Mouse (Mus musculus): ENCODE results near the gene Gm10720.
A peak's percentile ranks its signal among the peaks of the same experiment; 100 is the strongest.
"Not testable (repeated sequence)": the region's sequence is repeated elsewhere in the genome, so short reads cannot be mapped to it uniquely, and the experiment has no call there.

Gm10720 gene

DNA sequence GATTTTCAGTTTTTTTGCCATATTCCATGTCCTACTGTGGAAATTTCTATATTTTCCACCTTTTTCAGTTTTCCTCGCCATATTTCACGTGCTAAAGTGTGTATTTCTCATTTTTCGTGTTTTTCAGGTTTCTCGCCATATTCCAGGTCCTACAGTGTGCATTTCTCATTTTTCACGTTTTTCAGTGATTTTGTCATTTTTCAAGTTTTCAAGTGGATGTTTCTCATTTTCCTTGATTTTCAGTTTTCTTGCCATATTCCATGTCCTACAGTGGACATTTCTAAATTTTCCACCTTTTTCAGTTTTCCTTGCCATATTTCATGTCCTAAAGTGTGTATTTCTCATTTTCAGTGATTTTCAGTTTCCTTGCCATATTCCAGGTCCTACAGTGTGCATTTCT is 10.7 kb downstream of the Gm10720 start:
- not testable (repeated sequence) for DNase-seq

DNA sequence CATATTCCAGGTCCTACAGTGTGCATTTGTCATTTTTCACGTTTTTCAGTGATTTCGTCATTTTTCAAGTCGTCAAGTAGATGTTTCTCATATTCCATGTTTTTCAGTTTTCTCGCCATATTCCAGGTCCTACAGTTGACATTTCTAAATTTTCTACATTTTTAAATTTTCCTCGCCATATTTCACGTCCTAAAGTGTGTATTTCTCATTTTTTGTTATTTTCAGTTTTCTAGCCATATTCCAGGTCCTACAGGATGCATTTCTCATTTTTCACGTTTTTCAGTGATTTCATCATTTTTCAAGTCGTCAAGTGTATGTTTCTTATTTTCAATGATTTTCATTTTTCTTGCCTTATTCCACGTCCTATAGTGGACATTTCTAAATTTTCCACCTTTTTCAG is 11.3 kb downstream of the Gm10720 start:
- DNase-seq, result not testable (repeated sequence)

DNA sequence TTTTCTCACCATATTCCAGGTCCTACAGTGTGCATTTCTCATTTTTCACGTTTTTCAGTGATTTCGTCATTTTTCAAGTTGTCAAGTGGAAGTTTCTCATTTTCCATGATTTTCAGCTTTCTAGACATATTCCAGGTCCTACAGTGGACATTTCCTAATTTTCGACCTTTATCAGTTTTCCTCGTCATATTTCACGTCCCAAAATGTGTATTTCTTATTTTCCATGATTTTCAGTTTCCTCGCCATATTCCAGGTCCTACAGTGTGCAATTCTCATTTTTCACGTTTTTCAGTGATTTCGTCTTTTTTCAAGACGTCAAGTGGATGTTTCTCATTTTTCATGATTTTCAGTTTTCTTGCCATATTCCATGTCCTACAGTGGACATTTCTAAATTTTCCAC is 11.7 kb downstream of the Gm10720 start:
- DNase-seq, result not testable (repeated sequence)

DNA sequence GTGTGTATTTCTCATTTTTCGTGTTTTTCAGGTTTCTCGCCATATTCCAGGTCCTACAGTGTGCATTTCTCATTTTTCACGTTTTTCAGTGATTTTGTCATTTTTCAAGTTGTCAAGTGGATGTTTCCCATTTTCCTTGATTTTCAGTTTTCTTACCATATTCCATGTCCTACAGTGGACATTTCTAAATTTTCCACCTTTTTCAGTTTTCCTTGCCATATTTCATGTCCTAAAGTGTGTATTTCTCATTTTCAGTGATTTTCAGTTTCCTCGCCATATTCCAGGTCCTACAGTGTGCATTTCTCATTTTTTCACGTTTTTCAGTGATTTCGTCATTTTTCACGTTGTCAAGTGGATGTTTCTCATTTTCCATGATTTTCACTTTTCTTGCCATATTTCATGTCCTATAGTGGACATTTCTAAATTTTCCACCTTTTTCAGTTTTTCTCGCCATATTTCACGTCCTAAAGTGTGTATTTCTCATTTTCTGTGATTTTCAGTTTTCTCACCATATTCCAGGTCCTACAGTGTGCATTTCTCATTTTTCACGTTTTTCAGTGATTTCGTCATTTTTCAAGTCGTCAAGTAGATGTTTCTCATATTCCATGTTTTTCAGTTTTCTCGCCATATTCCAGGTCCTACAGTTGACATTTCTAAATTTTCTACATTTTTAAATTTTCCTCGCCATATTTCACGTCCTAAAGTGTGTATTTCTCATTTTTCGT is 14.0 kb downstream of the Gm10720 start:
- DNase-seq, result peak; percentile 23

DNA sequence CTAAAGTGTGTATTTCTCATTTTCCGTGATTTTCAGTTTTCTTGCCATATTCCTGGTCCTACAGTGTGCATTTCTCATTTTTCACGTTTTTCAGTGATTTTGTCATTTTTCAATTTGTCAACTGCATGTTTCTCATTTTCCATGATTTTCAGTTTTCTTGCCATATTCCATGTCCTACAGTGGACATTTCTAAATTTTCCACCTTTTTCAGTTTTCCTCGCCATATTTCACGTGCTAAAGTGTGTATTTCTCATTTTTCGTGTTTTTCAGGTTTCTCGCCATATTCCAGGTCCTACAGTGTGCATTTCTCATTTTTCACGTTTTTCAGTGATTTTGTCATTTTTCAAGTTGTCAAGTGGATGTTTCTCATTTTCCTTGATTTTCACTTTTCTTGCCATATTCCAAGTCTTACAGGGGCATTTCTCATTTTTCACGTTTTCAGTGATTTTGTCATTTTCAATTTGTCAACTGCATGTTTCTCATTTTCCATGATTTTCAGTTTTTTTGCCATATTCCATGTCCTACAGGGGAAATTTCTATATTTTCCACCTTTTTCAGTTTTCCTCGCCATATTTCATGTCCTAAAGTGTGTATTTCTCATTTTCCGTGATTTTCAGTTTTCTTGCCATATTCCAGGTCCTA is 15.3 kb downstream of the Gm10720 start:
- DNase-seq, result not testable (repeated sequence)

DNA sequence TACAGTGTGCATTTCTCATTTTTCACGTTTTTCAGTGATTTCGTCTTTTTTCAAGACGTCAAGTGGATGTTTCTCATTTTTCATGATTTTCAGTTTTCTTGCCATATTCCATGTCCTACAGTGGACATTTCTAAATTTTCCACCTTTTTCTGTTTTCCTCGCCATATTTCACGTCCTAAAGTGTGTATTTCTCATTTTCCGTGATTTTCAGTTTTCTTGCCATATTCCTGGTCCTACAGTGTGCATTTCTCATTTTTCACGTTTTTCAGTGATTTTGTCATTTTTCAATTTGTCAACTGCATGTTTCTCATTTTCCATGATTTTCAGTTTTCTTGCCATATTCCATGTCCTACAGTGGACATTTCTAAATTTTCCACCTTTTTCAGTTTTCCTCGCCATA is 18.8 kb downstream of the Gm10720 start, which contains the start of gene Gm17535:
Gm17535 (plus strand) TSS at position 301 of the 400 bp plus-strand sequence.
- DNase-seq, result not testable (repeated sequence)

DNA sequence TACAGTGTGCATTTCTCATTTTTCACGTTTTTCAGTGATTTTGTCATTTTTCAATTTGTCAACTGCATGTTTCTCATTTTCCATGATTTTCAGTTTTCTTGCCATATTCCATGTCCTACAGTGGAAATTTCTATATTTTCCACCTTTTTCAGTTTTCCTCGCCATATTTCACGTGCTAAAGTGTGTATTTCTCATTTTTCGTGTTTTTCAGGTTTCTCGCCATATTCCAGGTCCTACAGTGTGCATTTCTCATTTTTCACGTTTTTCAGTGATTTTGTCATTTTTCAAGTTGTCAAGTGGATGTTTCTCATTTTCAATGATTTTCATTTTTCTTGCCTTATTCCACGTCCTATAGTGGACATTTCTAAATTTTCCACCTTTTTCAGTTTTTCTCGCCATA is 21.1 kb downstream of the Gm10720 start, which contains the start of gene Gm10715:
Gm10715 (plus strand) TSS at position 301 of the 400 bp plus-strand sequence.
- DNase-seq, result not testable (repeated sequence)

DNA sequence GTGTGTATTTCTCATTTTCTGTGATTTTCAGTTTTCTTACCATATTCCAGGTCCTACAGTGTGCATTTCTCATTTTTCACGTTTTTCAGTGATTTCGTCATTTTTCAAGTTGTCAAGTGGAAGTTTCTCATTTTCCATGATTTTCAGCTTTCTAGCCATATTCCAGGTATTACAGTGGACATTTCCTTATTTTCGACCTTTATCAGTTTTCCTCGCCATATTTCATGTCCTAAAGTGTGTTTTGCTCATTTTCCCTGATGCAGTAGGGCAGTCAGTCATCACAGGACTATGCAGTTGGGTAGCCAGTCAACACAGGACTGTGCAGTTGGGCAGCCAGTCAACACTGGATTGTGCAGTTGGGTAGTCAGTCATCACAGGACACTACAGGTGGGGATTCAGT is 22.7 kb downstream of the Gm10720 start:
- DNase-seq, result not testable (repeated sequence)

Data from lung, postnatal 14 days (tissue).